Mouse (Mus musculus) left cerebral cortex, postnatal 4 days (tissue): ENCODE measurements at regions not wholly inside any gene's neighbourhood (a gene's known extent, or its start where the extent isn't known, plus 50 kb on each side); places are given as distances from the start of the nearest gene placed in this dataset.
A peak's percentile ranks its signal among the peaks of the same experiment; 100 is the strongest.

Source experiments
- DNase-seq: peaks from one replicate; pipeline ENCODE4 v3.0.0-alpha.2; 2022
- intact Hi-C: fragments of 180-260 bp; cut with DNase I; formaldehyde crosslinking; loops from one replicate; pipeline ENCODE4 v1.15.1; 2025

DNA sequence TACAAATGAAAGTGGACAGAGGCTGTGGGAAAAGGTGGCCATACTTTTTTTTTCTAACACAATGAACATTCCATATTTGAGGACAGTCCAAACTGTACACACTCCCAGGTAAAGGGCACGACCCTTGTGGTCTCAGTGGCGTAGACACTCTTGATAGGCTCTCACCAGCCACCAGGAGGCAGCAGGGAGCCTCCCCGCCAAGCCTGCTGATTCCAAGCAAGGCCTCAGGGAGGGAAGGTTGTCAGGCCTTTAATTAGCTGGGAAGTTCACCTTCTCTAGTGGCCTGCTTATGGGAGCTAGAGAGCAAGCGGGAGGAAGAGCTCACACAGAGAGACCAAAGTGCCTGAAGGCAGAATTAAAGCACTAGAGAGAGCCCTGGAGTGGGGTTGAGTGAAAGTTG is 403.7 kb downstream of the Zfp536 start:
- intact Hi-C loops, result loop anchor here (5.0 to 10.0 kb wide), 3 partner anchors 565 to 785 kb away; no protein-coding TSS in a partner anchor

DNA sequence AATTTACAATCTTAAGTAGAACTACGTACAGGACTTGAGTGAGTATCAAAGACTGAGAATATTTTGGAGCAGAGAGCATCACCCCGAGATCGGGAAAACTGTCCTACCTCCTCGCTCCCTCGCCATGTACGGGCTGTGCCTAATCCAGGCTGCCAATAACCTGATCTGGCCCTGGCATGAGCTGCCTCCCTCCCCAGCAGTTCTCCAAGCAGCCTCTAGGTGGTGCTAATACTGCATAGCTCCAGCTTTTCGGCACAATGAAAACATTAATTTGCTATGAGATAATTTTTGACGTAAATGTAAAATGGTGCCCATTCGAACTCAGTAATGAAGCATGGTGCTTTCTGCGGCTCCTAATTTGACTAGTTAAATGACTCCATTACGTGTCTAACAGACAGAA is 399.6 kb downstream of the Zfp536 start:
- intact Hi-C loops, result loop anchor here (5.0 to 10.0 kb wide), 3 partner anchors 561 to 781 kb away; no protein-coding TSS in a partner anchor
- DNase-seq, result peak; percentile 82

More for the DNA sequence above, 403.7 kb downstream of the Zfp536 start:
- peak; percentile 52 for DNase-seq

GRCm38 (mm10) chr7:37375044-37375443 is 398.4 kb downstream of the Zfp536 start:
- DNase-seq, result no peak
- intact Hi-C loops, result loop anchor here (5.0 to 10.0 kb wide), 3 partner anchors 397 to 780 kb away; partner anchors contain the start of gene Zfp536

DNA sequence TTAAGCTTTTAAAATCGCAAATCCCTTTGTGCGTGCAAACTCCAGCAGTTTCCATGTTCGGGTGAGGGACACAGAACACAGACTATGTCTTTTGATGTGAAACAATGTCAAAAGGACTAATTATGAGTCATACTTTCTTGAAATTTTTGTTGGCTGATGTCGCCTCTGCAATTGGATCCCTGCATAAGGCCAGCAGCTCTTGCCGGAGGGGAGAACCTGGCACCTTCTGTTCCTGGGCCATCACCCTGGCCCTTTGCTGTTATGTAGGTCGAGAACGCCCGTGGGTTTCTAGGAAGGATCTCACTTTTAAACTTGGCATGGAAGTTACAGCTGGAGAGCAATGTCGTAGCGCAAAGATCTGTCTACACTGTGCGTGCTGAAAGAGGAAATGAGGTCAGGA is 397.9 kb downstream of the Zfp536 start:
- no peak for DNase-seq

DNA sequence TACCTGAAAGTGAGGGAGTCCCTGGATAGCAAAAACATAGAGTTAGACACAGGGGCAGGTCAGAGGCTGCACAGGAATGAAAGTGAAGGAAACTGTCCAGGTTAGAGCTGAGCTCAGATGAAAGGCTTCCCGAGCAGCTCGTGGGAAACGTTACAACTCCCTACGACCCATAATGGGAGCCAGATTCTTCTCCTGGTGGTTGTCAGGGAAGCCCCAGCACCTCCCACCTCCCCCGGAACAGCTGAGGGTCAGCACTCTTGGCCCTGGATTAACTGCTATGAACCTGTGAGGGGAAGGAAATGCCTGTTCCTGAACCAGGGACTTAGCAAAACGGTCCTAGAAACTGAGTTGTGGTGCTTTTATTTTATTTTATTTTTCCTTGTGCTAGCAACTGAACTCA is 397.2 kb downstream of the Zfp536 start:
- intact Hi-C loops, result loop anchor here (5.0 to 10.0 kb wide), 3 partner anchors 396 to 779 kb away; partner anchors contain the start of gene Zfp536
- DNase-seq, result no peak

More for the DNA sequence above, 397.9 kb downstream of the Zfp536 start:
- intact Hi-C loops, result loop anchor here (5.0 to 10.0 kb wide), 3 partner anchors 397 to 779 kb away; partner anchors contain the start of gene Zfp536

DNA sequence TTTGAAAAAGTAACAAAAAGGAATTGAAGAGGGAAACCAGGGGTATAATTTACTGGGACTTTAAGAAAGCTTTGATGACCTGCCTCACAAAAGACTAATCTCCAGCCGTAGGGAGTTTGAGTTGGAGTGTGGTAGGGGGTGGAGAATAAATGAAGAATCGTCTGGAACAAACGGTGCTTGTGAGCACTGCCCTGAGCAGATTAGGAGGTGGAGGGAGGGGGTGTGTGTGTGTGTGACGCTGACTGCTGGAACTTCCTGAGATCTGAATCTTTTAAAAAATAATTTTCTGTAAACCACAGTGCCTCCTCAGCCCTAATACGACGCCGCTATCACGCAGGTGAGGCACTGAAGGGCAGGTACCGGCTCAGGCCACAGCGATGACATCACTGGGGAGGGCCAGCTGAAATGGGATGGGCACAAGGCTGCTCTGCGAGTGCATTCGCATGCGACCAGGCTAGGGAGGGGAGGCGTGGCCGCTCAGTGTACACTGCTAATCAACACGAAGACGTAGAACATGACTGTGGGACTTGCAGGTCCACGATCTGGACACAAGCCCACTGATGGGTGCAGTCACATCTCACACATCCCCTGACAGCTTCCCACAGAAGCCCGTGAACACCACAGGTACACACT is 395.4 kb downstream of the Zfp536 start:
- no peak for DNase-seq
- intact Hi-C loops, result loop anchor here (5.0 to 10.0 kb wide), 3 partner anchors 394 to 777 kb away; partner anchors contain the start of gene Zfp536

DNA sequence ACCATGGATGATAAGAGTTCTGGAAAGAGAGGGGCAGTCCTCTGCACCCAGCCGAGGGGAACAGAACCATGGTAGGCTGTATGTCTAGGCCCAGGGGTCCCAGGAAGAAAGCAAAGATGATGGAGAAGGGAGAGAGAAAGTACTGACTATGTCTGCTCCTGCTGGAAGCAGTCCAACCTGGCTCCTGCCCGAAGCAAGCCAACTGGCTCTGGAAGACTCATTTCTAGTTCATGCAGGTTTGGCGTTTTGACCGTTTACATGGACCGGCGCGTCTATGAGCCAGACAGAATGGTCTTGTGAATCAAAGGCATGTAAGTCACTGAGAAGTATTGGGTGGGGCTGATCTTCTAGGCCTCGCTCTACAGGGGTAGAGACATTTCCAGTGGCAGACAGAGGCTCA is 385.6 kb downstream of the Zfp536 start:
- peak; percentile 56 for DNase-seq

GRCm38 (mm10) chr7:37388843-37389702 is 384.4 kb downstream of the Zfp536 start:
- intact Hi-C loops, result no loop called here
- DNase-seq, result peak; percentile 69

More for the DNA sequence above, 385.6 kb downstream of the Zfp536 start:
- intact Hi-C loops, result no loop called here

- DNase-seq, result no peak
- intact Hi-C loops, result no loop called here
Measured at GRCm38 (mm10) chr7:37389703-37390087, 383.7 kb downstream of the Zfp536 start.

DNA sequence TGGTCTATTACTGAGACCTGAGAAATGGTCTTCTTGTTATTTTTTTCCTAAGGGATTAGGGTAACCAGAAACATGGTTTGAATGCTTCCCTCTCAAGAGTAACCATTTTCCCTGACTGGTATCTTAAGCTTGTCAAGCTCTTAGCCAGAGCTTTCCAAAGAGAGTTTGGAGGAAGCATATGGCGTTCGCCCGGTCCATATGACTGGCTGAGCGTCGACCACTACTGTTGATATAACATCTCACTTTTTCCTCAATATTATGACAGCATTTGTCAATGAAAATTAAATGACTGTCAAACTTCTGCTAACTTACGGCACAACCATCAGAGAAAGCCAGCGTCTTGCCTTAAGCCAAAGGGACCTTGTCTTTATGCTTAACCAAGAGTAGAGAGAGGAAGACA is 383.2 kb downstream of the Zfp536 start:
- intact Hi-C loops, result no loop called here
- DNase-seq, result no peak

GRCm38 (mm10) chr7:37392122-37392521 is 381.3 kb downstream of the Zfp536 start:
- DNase-seq, result no peak
- intact Hi-C loops, result no loop called here

DNA sequence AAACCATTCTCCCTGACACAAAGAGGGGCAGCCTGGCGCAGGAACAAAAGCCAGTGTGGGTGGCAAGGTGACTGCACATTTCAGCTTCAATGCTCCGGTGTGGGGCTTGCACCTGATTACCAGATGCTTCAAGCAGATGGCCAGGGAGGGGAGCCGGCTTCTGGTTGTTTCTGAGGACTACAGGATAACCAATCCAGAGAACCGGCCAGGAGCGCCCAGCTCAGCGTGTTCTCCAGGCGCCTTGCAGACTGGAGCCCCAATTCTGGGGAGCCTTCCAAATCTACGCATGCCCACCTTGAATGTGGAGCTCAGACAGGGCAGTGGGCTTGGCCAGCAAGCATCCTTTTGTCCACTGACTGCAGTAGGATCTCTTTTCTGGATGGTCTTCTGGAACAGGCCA is 380.8 kb downstream of the Zfp536 start:
- intact Hi-C loops, result no loop called here
- DNase-seq, result peak; percentile 81

DNA sequence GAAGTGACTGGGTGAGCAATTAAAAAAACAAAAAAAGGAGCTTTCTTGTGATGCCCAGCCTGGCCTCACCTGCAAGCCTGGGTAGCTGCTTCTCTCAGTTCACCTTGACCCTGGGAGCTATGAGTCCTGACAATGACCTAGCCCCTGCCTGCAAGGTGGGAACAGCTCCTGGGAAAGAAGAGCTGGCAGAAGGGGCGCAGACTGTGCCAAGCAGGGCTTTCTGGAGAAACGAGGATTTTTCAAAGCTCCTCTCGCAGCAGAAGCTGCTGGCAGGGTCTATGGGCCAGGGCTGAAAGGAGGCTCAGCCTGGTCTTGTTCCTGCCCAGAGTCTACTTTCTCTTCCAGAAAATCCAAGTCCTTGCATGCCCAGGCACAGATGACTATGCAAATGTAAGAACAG is 380.4 kb downstream of the Zfp536 start:
- DNase-seq, result peak; percentile 66
- intact Hi-C loops, result no loop called here

- peak; percentile 77 for DNase-seq
- intact Hi-C loops, result no loop called here
Measured at GRCm38 (mm10) chr7:37394965-37395426, 378.4 kb downstream of the Zfp536 start.

DNA sequence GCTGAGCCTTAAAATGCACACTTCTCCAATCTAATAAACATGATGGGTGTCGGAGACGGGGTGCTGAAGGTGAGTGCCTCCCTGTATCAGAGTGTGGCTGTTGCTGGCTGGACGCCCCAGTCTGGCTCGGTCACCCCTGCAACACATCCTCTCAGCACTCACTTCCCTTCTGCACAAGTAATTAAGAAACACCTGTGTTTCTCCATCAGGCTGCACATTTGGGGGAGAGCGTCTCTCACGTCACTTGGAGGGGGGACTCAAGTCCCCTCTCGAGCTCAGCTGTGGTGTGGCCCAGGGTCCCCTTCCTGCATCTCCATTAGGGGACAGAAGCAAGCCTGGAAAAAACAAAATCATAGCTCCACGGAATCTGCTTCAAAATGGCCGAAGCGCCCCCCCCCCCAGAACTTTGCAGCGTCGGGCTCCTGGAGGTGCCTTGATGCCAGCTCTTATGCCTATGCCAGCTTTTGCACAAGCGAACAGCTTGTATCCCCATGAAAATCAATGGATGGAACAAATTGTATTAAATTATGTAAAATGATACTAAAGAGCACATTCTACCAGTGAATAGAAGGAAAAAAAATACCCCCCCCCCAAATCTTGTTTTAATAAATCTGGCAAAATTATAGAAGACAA is 377.4 kb downstream of the Zfp536 start:
- DNase-seq, result peak; percentile 55
- intact Hi-C loops, result no loop called here

- intact Hi-C loops, result no loop called here
- DNase-seq, result no peak
Measured at GRCm38 (mm10) chr7:37403483-37403882, 370.0 kb downstream of the Zfp536 start.

DNA sequence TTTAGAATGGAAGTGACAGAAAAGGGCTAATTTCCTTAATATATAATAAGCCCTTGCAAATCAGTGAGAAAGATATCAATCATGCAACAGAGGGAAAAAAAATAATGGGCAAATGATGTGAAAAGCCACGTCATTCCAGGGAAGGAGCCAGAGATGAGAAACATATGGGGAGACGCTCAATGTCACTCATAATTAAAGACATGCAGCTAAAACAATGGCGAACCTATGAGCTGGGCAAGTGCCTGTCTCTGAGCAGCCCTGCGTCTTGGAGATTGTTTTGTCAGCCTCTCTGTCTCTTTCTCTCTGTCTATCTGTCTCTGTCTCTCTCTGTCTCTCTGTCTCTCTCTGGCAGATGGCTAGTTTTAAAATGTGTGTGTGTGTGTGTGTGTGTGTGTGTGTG is 360.1 kb downstream of the Zfp536 start:
- intact Hi-C loops, result no loop called here
- no peak for DNase-seq

GRCm38 (mm10) chr7:37421704-37422103 is 351.7 kb downstream of the Zfp536 start:
- DNase-seq, result no peak
- intact Hi-C loops, result no loop called here
